Mouse (Mus musculus) C2C12 (cell line): ENCODE results near the gene Prodh2. TPM values are rescaled to one million over a fixed set of nuclear protein-coding genes. Genes with fewer than 3 reads are reported as not detected.

Experiments used
- H3K27me3 ChIP-seq: one replicate; pipeline ENCODE4 v1.6.1; 2011; ENCODE audit not compliant: control insufficient read depth, insufficient read depth, insufficient read length
- H3K36me3 ChIP-seq: one replicate; pipeline ENCODE4 v1.6.1; 2011; ENCODE audit not compliant: control insufficient read depth, insufficient read depth
- H3K4me3 ChIP-seq: one replicate; pipeline ENCODE4 v1.5.1; 2011; ENCODE audit warnings: mild to moderate bottlenecking, control low read depth; ENCODE audit not compliant: poor library complexity, insufficient read depth, severe bottlenecking
- H3K79me2 ChIP-seq: one replicate; pipeline ENCODE4 v1.6.1; 2011; ENCODE audit not compliant: control insufficient read depth, insufficient read depth
- H3K79me3 ChIP-seq: one replicate; pipeline ENCODE4 v1.6.1; 2011; ENCODE audit warnings: low read depth, control low read depth
- H3ac ChIP-seq: one replicate; pipeline ENCODE3; 2011; ENCODE audit warnings: low read depth; ENCODE audit not compliant: control insufficient read depth, insufficient read length
- CEBPB ChIP-seq: IDR thresholded peaks from one replicate; pipeline ENCODE4 v1.6.1; 2011; ENCODE audit warnings: low read depth, mild to moderate bottlenecking, control low read depth, moderate library complexity
- CTCF ChIP-seq: IDR thresholded peaks from one replicate; pipeline ENCODE4 v1.5.1; 2011; ENCODE audit not compliant: control insufficient read depth, insufficient read depth, insufficient read length
- FOSL1 ChIP-seq: IDR thresholded peaks from one replicate; pipeline ENCODE4 v1.8.0; 2011; ENCODE audit warnings: mild to moderate bottlenecking, low read length; ENCODE audit not compliant: poor library complexity, insufficient read depth, severe bottlenecking
- MAX ChIP-seq: IDR thresholded peaks from one replicate; pipeline ENCODE4 v1.6.1; 2011; ENCODE audit warnings: mild to moderate bottlenecking, control low read depth
- MYOD1 ChIP-seq: IDR thresholded peaks from one replicate; pipeline ENCODE4 v1.6.1; 2011; ENCODE audit warnings: low read depth; ENCODE audit not compliant: control insufficient read depth, insufficient read length
- MYOG ChIP-seq: IDR thresholded peaks from one replicate; pipeline ENCODE4 v1.6.1; 2011; ENCODE audit not compliant: control insufficient read depth, insufficient read length; ENCODE audit errors: extremely low read depth
- USF1 ChIP-seq: IDR thresholded peaks from one replicate; pipeline ENCODE4 v1.6.1; 2011; ENCODE audit warnings: low read depth, mild to moderate bottlenecking, control low read depth, moderate library complexity
- polyA plus RNA-seq: library from polyadenylated mRNA; unstranded; fragments of >200 nt; fragmentation: generic; extraction: Trizol; gene quantifications from one replicate; pipeline ENCODE4 v1.2.1, GENCODE M21; 2012; ENCODE audit warnings: missing spikeins

Gene Prodh2
- polyA plus RNA-seq, 1 experiment, result 0.02 TPM

GRCm38 (mm10) chr7:30524487-30524886, 31.1 kb downstream of the Prodh2 start:
- Histone ChIP-seq H3K36me3 (no peaks in the 10 kb centered on the region), H3K79me2 (no peaks in the 10 kb centered on the region), H3K4me3 (no peak overlapping the region), H3K27me3 (no peaks in the 10 kb centered on the region), H3ac (no peak overlapping the region), H3K79me3 (no peaks in the 10 kb centered on the region)
- TF ChIP-seq MYOG, result no peak
- TF ChIP-seq FOSL1, result no peak
- TF ChIP-seq USF1, result no peak
- TF ChIP-seq MYOD1, result no peak
- no peak for TF ChIP-seq MAX
- TF ChIP-seq CEBPB, result no peak
- no peak for TF ChIP-seq CTCF

- Histone ChIP-seq H3K4me3 (no peak overlapping the region), H3K27me3 (no peaks in the 10 kb centered on the region), H3ac (no peak overlapping the region), H3K79me2 (no peaks in the 10 kb centered on the region), H3K36me3 (no peaks in the 10 kb centered on the region), H3K79me3 (no peaks in the 10 kb centered on the region)
- TF ChIP-seq MYOG (no peak), USF1 (no peak), FOSL1 (no peak), CTCF (no peak), CEBPB (no peak), MYOD1 (no peak), MAX (no peak)
Observed at GRCm38 (mm10) chr7:30525954-30526353, 32.5 kb downstream of the Prodh2 start.

GRCm38 (mm10) chr7:30526399-30526798, 33.0 kb downstream of the Prodh2 start:
- no peak for TF ChIP-seq MYOG
- TF ChIP-seq CEBPB, result no peak
- TF ChIP-seq MAX, result no peak
- no peak for TF ChIP-seq MYOD1
- no peak for TF ChIP-seq FOSL1
- TF ChIP-seq CTCF, result no peak
- no peak for TF ChIP-seq USF1
- H3K36me3 ChIP-seq, result no peaks in the 10 kb centered on the region
- no peaks in the 10 kb centered on the region for H3K79me2 ChIP-seq
- no peak overlapping the region for H3K4me3 ChIP-seq
- no peaks in the 10 kb centered on the region for H3K27me3 ChIP-seq
- H3ac ChIP-seq, result no peak overlapping the region
- no peaks in the 10 kb centered on the region for H3K79me3 ChIP-seq

GRCm38 (mm10) chr7:30526981-30527380, 33.6 kb downstream of the Prodh2 start:
- Histone ChIP-seq H3K27me3 (no peaks in the 10 kb centered on the region), H3ac (no peak overlapping the region), H3K4me3 (no peak overlapping the region), H3K36me3 (no peaks in the 10 kb centered on the region), H3K79me2 (no peaks in the 10 kb centered on the region), H3K79me3 (no peaks in the 10 kb centered on the region)
- TF ChIP-seq MYOG (no peak), USF1 (no peak), CEBPB (no peak), FOSL1 (no peak), MAX (no peak), CTCF (no peak), MYOD1 (no peak)

- Histone ChIP-seq H3K79me2 (no peaks in the 10 kb centered on the region), H3K4me3 (no peak overlapping the region), H3ac (no peak overlapping the region), H3K27me3 (no peaks in the 10 kb centered on the region), H3K79me3 (no peaks in the 10 kb centered on the region), H3K36me3 (no peaks in the 10 kb centered on the region)
- TF ChIP-seq CEBPB, result no peak
- TF ChIP-seq FOSL1, result no peak
- no peak for TF ChIP-seq MYOD1
- no peak for TF ChIP-seq MYOG
- TF ChIP-seq USF1, result no peak
- TF ChIP-seq MAX, result no peak
- no peak for TF ChIP-seq CTCF
Observed at GRCm38 (mm10) chr7:30531291-30531815, 37.9 kb downstream of the Prodh2 start.

- TF ChIP-seq CTCF (no peak), USF1 (no peak), CEBPB (no peak), MAX (no peak), MYOD1 (no peak)
- Histone ChIP-seq H3K36me3 (no peaks in the 10 kb centered on the region), H3K79me3 (no peaks in the 10 kb centered on the region)
Observed at GRCm38 (mm10) chr7:30532931-30533330, 39.5 kb downstream of the Prodh2 start.

More at GRCm38 (mm10) chr7:30532931-30533330, 39.5 kb downstream of the Prodh2 start:
- H3K4me3 ChIP-seq, result no peak overlapping the region
- H3K27me3 ChIP-seq, result no peaks in the 10 kb centered on the region
- H3K79me2 ChIP-seq, result no peaks in the 10 kb centered on the region
- no peak overlapping the region for H3ac ChIP-seq
